Mouse (Mus musculus) embryonic facial prominence, embryonic 14.5 days (tissue): ENCODE data around the gene Comt. TPM values are rescaled to one million over a fixed set of nuclear protein-coding genes. Genes with fewer than 3 reads are reported as not detected.

Experiments
- ATAC-seq: fragments of 200-750 bp; cut with Nextera tagmentation; 2 replicates; pipeline ENCODE4 v1.8.0; 2017; ENCODE audit warnings: low read depth, moderate number of reproducible peaks, moderate TSS enrichment
- DNase-seq: peaks from one replicate; pipeline ENCODE4 v3.0.0-alpha.2; 2015; ENCODE audit warnings: low spot score
- H3K27ac ChIP-seq: fragments of 300-500 bp; sonication (generic); replicated peaks from 2 replicates; pipeline ENCODE4 v1.5.1; 2014; ENCODE audit warnings: low read depth, mild to moderate bottlenecking, low read length, moderate library complexity
- H3K27me3 ChIP-seq: fragments of 300-500 bp; sonication (generic); replicated peaks from 2 replicates; pipeline ENCODE4 v1.6.1; 2014; ENCODE audit warnings: low read length; ENCODE audit not compliant: control insufficient read depth, insufficient read depth
- H3K36me3 ChIP-seq: fragments of 300-500 bp; sonication (generic); 2 replicates; pipeline ENCODE4 v1.6.1; 2014; ENCODE audit warnings: low read length, mixed read lengths; ENCODE audit not compliant: control insufficient read depth, insufficient read depth
- H3K4me1 ChIP-seq: fragments of 300-500 bp; sonication (generic); 2 replicates; pipeline ENCODE4 v1.6.1; 2014; ENCODE audit warnings: antibody characterized with exemption, low read length; ENCODE audit not compliant: control insufficient read depth, insufficient read depth
- H3K4me2 ChIP-seq: fragments of 300-500 bp; sonication (generic); 2 replicates; pipeline ENCODE4 v1.6.1; 2014; ENCODE audit warnings: low read depth, mild to moderate bottlenecking, low read length, moderate library complexity, mixed read lengths
- H3K4me3 ChIP-seq: fragments of 300-500 bp; sonication (generic); 2 replicates; pipeline ENCODE4 v1.5.1; 2014; ENCODE audit warnings: low read depth, mild to moderate bottlenecking, low read length
- H3K9ac ChIP-seq: fragments of 300-500 bp; sonication (generic); 2 replicates; pipeline ENCODE4 v1.6.1; 2014; ENCODE audit warnings: low read depth, mild to moderate bottlenecking, low read length, moderate library complexity, mixed read lengths
- H3K9me3 ChIP-seq: fragments of 300-500 bp; sonication (generic); 2 replicates; pipeline ENCODE4 v1.6.1; 2016; ENCODE audit warnings: low read length; ENCODE audit not compliant: control insufficient read depth
- WGBS: fragments of 180-500 bp; shearing (Covaris S2); extraction: QIAGEN DNeasy Blood & Tissue Kit; methylation state at CpG from one replicate; pipeline ENCODE4 v1.1.7; 2014; 5-methylcytosine and 5-hydroxymethylcytosine counted together
- polyA plus RNA-seq: library from polyadenylated mRNA; unstranded; fragments of >200 nt; fragmentation: Nextera tagmentation; extraction: Ambion mirVana; gene quantifications from 2 replicates; pipeline ENCODE4 v1.2.1, GENCODE M21; 2014

The Comt gene
- polyA plus RNA-seq, 1 experiment from 2014 or later = 85.4 TPM

GRCm38 (mm10) chr16:18430641-18431212 is 4.1 kb upstream of the Comt start:
- DNase-seq = no peak
- 60% methylated on average over 8 of the region's 8 CpGs for WGBS
- H3K9me3 ChIP-seq = 0 out of 2 replicates have a peak, but pooled peaks cover 4% of the 10 kb centered on the region

GRCm38 (mm10) chr16:18429641-18430040 is 3.0 kb upstream of the Comt start:
- Histone ChIP-seq H3K9ac (no peak overlapping the region), H3K4me3 (no peak overlapping the region), H3K27me3 (no peaks in the 10 kb centered on the region), H3K27ac (no peak overlapping the region), H3K4me1 (peaks cover 10% of the 10 kb centered on the region), H3K4me2 (no peak overlapping the region), H3K36me3 (no peaks in the 10 kb centered on the region), H3K9me3 (no peaks in the 10 kb centered on the region)
- no peak for DNase-seq
- ATAC-seq = no peak
- 88% methylated on average over 8 of the region's 8 CpGs for WGBS

More at GRCm38 (mm10) chr16:18430641-18431212, 4.1 kb upstream of the Comt start:
- no peak overlapping the region for H3K9ac ChIP-seq
- H3K27ac ChIP-seq = no peak overlapping the region
- peaks cover 5% of the 10 kb centered on the region for H3K4me1 ChIP-seq
- H3K4me2 ChIP-seq = no peak overlapping the region
- H3K27me3 ChIP-seq = no peaks in the 10 kb centered on the region
- H3K36me3 ChIP-seq = no peaks in the 10 kb centered on the region
- no peak for ATAC-seq
- no peak overlapping the region for H3K4me3 ChIP-seq

GRCm38 (mm10) chr16:18428516-18429042 is 1.9 kb upstream of the Comt start:
- Histone ChIP-seq H3K36me3 (no peaks in the 10 kb centered on the region), H3K27ac (no peak overlapping the region), H3K4me3 (no peak overlapping the region), H3K27me3 (no peaks in the 10 kb centered on the region), H3K9me3 (no peaks in the 10 kb centered on the region), H3K4me2 (no peak overlapping the region), H3K4me1 (peaks cover 21% of the 10 kb centered on the region), H3K9ac (no peak overlapping the region)
- WGBS = 84% methylated on average over 7 of the region's 7 CpGs
- DNase-seq (no peak), ATAC-seq (no peak)

GRCm38 (mm10) chr16:18428011-18428515 is 1.4 kb upstream of the Comt start:
- Histone ChIP-seq H3K4me1 (peaks cover 22% of the 10 kb centered on the region), H3K9me3 (no peaks in the 10 kb centered on the region), H3K27me3 (no peaks in the 10 kb centered on the region), H3K27ac (no peak overlapping the region), H3K4me3 (no peak overlapping the region), H3K36me3 (no peaks in the 10 kb centered on the region), H3K9ac (no peak overlapping the region), H3K4me2 (no peak overlapping the region)
- 86% methylated on average over 5 of the region's 5 CpGs for WGBS
- no peak for DNase-seq
- ATAC-seq = no peak

GRCm38 (mm10) chr16:18426215-18426791 is 349 bp downstream of the Comt start, which contains the start of gene Txnrd2:
Gene Txnrd2, plus strand, starts transcription at chr16:18426384.
- H3K4me1 ChIP-seq = peaks cover 22% of the 10 kb centered on the region
- DNase-seq (peak; percentile 71), ATAC-seq (peak; percentile 80)
- H3K4me3 ChIP-seq = peak within 1 kb of the TSS; percentile 78
- no peaks in the 10 kb centered on the region for H3K27me3 ChIP-seq
- peak within 1 kb of the TSS; percentile 49 for H3K27ac ChIP-seq
- H3K36me3 ChIP-seq = peaks cover 9% of the 10 kb centered on the region; the same call in 1 of the 2 replicates
- H3K9me3 ChIP-seq = no peaks in the 10 kb centered on the region
- WGBS = under 1% methylated on average over 32 of the region's 52 CpGs
- peak within 1 kb of the TSS; percentile 82 for H3K9ac ChIP-seq
- H3K4me2 ChIP-seq = peak within 1 kb of the TSS; percentile 76

- peak overlapping the region; percentile 82 for H3K9ac ChIP-seq
- DNase-seq = no peak
- no peaks in the 10 kb centered on the region for H3K27me3 ChIP-seq
- no peaks in the 10 kb centered on the region for H3K9me3 ChIP-seq
- H3K36me3 ChIP-seq = peaks cover 9% of the 10 kb centered on the region; the same call in 1 of the 2 replicates
- H3K27ac ChIP-seq = peak overlapping the region; percentile 49
- peak overlapping the region; percentile 78 for H3K4me3 ChIP-seq
- peaks cover 22% of the 10 kb centered on the region for H3K4me1 ChIP-seq
- ATAC-seq = peak; percentile 23
- peak overlapping the region; percentile 76 for H3K4me2 ChIP-seq
- 31% methylated on average over 10 of the region's 10 CpGs for WGBS
Measured at GRCm38 (mm10) chr16:18425475-18426214, 1.0 kb downstream of the Comt start.

GRCm38 (mm10) chr16:18424364-18425045 is 2.1 kb downstream of the Comt start:
- Histone ChIP-seq H3K9me3 (no peaks in the 10 kb centered on the region), H3K4me1 (peaks cover 22% of the 10 kb centered on the region), H3K27me3 (no peaks in the 10 kb centered on the region), H3K27ac (peak overlapping the region; percentile 44; the same call in 1 of the 2 replicates), H3K36me3 (peaks cover 9% of the 10 kb centered on the region; the same call in 1 of the 2 replicates), H3K4me3 (peak overlapping the region; percentile 18; the same call in 1 of the 2 replicates), H3K4me2 (peak overlapping the region; percentile 76), H3K9ac (peak overlapping the region; percentile 19; the same call in 1 of the 2 replicates)
- ATAC-seq (peak; percentile 23; the same call in 1 of the 2 replicates), DNase-seq (peak; percentile 44)
- 30% methylated on average over 11 of the region's 11 CpGs for WGBS

- Histone ChIP-seq H3K36me3 (peaks cover 9% of the 10 kb centered on the region; the same call in 1 of the 2 replicates), H3K4me1 (peaks cover 22% of the 10 kb centered on the region), H3K9ac (0 out of 2 replicates have a peak overlapping the region, but pooled peaks have one; percentile 19), H3K27ac (peak overlapping the region; percentile 44), H3K4me2 (peak overlapping the region; percentile 76; the same call in 1 of the 2 replicates), H3K27me3 (no peaks in the 10 kb centered on the region), H3K9me3 (no peaks in the 10 kb centered on the region), H3K4me3 (no peak overlapping the region)
- 63% methylated on average over 5 of the region's 5 CpGs for WGBS
- DNase-seq = no peak
- ATAC-seq = no peak
Measured at GRCm38 (mm10) chr16:18423915-18424265, 2.8 kb downstream of the Comt start.
